Mouse (Mus musculus) lung, adult 2 months (tissue): ENCODE measurements around the gene Maml1. TPM values are rescaled to one million over a fixed set of nuclear protein-coding genes. Genes with fewer than 3 reads are reported as not detected.

Experiments
- DNase-seq: peaks from one replicate; pipeline ENCODE4 v3.0.0; 2022
- H3K4me1 ChIP-seq: fragments of 200-500 bp; 2 replicates; pipeline ENCODE4 v1.6.1; 2011; ENCODE audit warnings: low read length; ENCODE audit not compliant: control insufficient read depth, insufficient read depth
- H3K4me3 ChIP-seq: fragments of 200-500 bp; replicated peaks from 2 replicates; pipeline ENCODE3; 2011; ENCODE audit warnings: low read depth, mild to moderate bottlenecking, control low read depth, low read length; ENCODE audit errors: extremely low read depth
- CTCF ChIP-seq: fragments of 200-500 bp; IDR thresholded peaks from 2 replicates; pipeline ENCODE4 v1.5.1; 2011; ENCODE audit warnings: mild to moderate bottlenecking, low read length, control low read depth; ENCODE audit not compliant: insufficient read depth
- POLR2A ChIP-seq: fragments of 200-500 bp; IDR thresholded peaks from 2 replicates; pipeline ENCODE4 v1.6.1; 2011; ENCODE audit warnings: low read depth, mild to moderate bottlenecking, control low read depth, low read length, borderline replicate concordance; ENCODE audit errors: extremely low read depth
- WGBS: fragments of 180-500 bp; shearing (Covaris S2); methylation state at CpG from one replicate; pipeline ENCODE4 v1.1.7; 2018; 5-methylcytosine and 5-hydroxymethylcytosine counted together
- polyA plus RNA-seq: library from polyadenylated mRNA; depleted of rRNA; stranded (reverse); fragments of >200 nt; gene quantifications from 2 replicates; pipeline ENCODE4 v1.2.3, GENCODE M21; 2012

Gene Maml1
- polyA plus RNA-seq, 1 experiment = 19.5 TPM

GRCm38 (mm10) chr11:50233993-50234392 is 58.1 kb downstream of the Maml1 start:
- no peak for TF ChIP-seq POLR2A
- no peak for TF ChIP-seq CTCF
- Histone ChIP-seq H3K4me1 (peaks cover 10% of the 10 kb centered on the region), H3K4me3 (no peak overlapping the region)
- no peak for DNase-seq
- 80% methylated on average over 11 of the region's 11 CpGs for WGBS

GRCm38 (mm10) chr11:50233022-50233421 is 59.1 kb downstream of the Maml1 start:
- no peak for DNase-seq
- no peak overlapping the region for H3K4me3 ChIP-seq
- peaks cover 14% of the 10 kb centered on the region for H3K4me1 ChIP-seq
- TF ChIP-seq CTCF (no peak), POLR2A (no peak)
- 84% methylated on average over 13 of the region's 13 CpGs for WGBS

DNA sequence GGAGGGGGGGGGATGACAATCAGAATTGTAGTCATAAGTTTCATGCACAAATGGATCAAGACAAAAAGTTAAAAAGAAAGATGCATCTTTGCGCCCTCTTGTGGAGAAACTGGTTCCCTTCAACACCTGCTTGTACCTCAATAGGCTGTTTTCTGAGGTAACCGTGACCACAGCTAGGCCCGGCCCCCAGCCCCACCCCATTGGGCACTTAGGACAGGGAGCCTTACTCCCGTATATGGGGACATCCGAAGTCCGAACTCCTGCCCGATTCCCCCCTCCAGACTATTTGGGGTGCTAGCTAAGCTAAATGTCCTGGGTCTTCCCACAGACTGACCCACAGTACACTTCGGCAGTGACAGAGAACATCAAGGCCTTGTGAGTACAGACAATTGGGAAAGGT is 60.7 kb downstream of the Maml1 start:
- DNase-seq = peak; percentile 47
- no peak overlapping the region for H3K4me3 ChIP-seq
- WGBS = 33% methylated on average over 8 of the region's 8 CpGs
- TF ChIP-seq CTCF (peak; percentile 41; the same call in 1 of the 2 replicates), POLR2A (no peak)
- peaks cover 29% of the 10 kb centered on the region for H3K4me1 ChIP-seq

GRCm38 (mm10) chr11:50230481-50231304 is 61.4 kb downstream of the Maml1 start:
- TF ChIP-seq POLR2A (no peak), CTCF (no peak)
- Histone ChIP-seq H3K4me3 (no peak overlapping the region), H3K4me1 (peaks cover 31% of the 10 kb centered on the region)
- 54% methylated on average over 45 of the region's 45 CpGs for WGBS
- no peak for DNase-seq

DNA sequence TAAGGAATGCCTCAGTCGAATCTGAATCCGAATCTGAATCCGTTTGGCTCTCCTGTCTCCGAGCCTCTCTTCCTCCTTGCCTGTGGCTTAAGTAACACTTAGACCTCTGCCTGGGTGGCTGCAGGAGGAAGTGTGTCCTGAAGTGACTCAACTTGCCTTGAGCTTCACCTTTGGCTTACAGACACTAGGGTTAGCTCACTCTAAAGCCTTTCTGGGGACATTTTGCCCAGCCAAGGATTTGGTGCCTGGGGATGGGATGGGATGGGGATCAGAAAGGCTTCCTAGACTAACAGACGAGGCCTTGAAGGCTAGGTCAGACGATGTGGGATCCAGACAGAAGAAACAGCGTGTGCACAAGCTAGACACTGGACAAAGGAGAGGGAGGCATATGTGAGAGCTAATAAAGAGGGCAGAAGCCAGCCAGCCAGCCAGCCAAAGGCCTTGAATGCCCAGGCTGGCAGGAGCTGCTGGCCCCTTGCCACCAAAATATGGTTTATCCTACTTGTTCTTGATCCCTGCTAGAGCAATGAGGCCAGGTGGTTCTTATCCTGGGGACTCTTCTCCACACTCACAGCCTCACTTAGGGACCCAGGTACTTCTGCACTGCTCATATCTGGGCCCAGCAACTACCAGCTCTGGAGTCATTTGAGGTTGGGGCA is 62.7 kb downstream of the Maml1 start:
- DNase-seq = no peak

DNA sequence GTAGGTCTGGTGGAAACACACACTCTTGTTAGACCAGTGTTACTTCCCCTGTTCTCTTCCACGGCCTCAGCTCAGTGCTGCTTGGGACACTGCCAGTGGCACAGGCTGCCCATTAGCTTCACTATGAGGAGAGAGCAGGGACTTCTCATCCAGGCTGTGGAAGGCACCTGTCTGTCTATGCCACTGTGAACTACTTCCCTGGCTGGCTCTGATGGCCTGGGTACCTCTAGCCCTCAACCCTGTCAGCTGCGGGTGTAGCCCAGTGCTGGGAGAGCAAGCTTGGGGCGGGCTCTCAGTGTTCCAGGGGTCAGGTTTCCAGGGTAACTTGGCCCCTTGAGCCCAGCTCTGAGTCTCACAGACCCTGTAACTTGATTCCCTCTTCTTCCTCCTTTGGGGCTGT is 63.3 kb downstream of the Maml1 start:
- no peak for TF ChIP-seq CTCF
- no peak for TF ChIP-seq POLR2A
- WGBS = 50% methylated on average over 3 of the region's 3 CpGs

More for the DNA sequence above, 62.7 kb downstream of the Maml1 start:
- WGBS = 46% methylated on average over 7 of the region's 7 CpGs
- H3K4me3 ChIP-seq = no peak overlapping the region
- TF ChIP-seq POLR2A = no peak
- TF ChIP-seq CTCF = no peak
- H3K4me1 ChIP-seq = peaks cover 31% of the 10 kb centered on the region

DNA sequence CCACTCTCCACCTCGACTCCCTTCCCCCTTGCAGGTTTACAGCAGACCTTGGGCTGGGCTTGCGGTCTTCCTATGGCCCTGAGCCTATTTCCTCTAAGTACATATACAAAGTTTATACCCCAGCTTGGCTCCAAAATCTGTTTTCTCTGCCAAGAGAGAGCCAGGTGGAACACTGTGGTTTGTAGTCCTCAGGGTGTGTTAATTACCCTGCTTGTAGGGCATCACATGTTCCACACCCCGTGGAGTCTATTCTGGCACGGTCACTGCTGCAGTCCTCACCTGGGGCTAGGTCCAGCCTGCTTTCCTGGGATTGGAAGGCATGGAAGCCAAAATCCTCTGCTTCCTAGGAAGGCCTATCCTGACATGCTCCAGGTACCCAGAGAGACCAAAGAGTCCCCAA is 64.4 kb downstream of the Maml1 start:
- peaks cover 31% of the 10 kb centered on the region for H3K4me1 ChIP-seq
- TF ChIP-seq POLR2A = no peak
- WGBS = 51% methylated on average over 4 of the region's 4 CpGs
- H3K4me3 ChIP-seq = no peak overlapping the region
- DNase-seq = no peak

More for the DNA sequence above, 63.3 kb downstream of the Maml1 start:
- no peak for DNase-seq
- Histone ChIP-seq H3K4me3 (no peak overlapping the region), H3K4me1 (peaks cover 31% of the 10 kb centered on the region)

- no peak for DNase-seq
- peaks cover 31% of the 10 kb centered on the region for H3K4me1 ChIP-seq
- no peak overlapping the region for H3K4me3 ChIP-seq
- WGBS = 30% methylated on average over 3 of the region's 3 CpGs
- TF ChIP-seq POLR2A = no peak
- TF ChIP-seq CTCF = no peak
Measured at GRCm38 (mm10) chr11:50227226-50227625, 64.9 kb downstream of the Maml1 start.

- no peak for TF ChIP-seq POLR2A
- no peak for TF ChIP-seq CTCF
- WGBS = 12% methylated on average over 2 of the region's 2 CpGs
- DNase-seq = no peak
- Histone ChIP-seq H3K4me1 (peaks cover 31% of the 10 kb centered on the region), H3K4me3 (peak overlapping the region; percentile 74)
Measured at GRCm38 (mm10) chr11:50226406-50226805, 65.7 kb downstream of the Maml1 start.
